Comparison of ENCODE assay signal across 17 mouse cellular contexts in genomic region chr12:116952452-116953205, GRCm38 (mm10).
DNase-seq lines count a peak whose midpoint lies in the region; ATAC-seq and TF ChIP-seq lines count a peak whose summit lies in the region.
"Had no signal": no experiment of that assay in that cellular context is flagged by ENCODE, and none has a peak within 500 bp of the region (broad histone marks: within the 10 kb centered on the region; RNA-seq: fewer than 3 reads in every experiment).

No protein-coding gene starts in this region.

- no peak overlapping the region for H3K4me3 ChIP-seq in hindbrain, embryonic 11.5 days (ENCODE audit: low read depth, low read length)
- no peak overlapping the region for H3K4me3 ChIP-seq in hindbrain, embryonic 10.5 days
- no peak overlapping the region for H3K4me3 ChIP-seq in forebrain, postnatal 0 days (ENCODE audit: low read depth, low read length)
- H3K4me3 ChIP-seq in midbrain, postnatal 0 days (ENCODE audit: low read depth, low read length) = no peak overlapping the region
- no peak overlapping the region for H3K4me3 ChIP-seq in thymus, adult 2 months (ENCODE audit: control insufficient read depth, insufficient read depth, low read length)
- H3K4me3 ChIP-seq: megakaryocyte, embryonic 14.5 days had no signal

- H3K4me1 ChIP-seq in hindbrain, embryonic 11.5 days (replicated peaks; ENCODE audit: control insufficient read depth, insufficient read depth, low read length) = no peaks in the 10 kb centered on the region
- H3K4me1 ChIP-seq in hindbrain, embryonic 10.5 days (replicated peaks) = peaks cover 12% of the 10 kb centered on the region; the same call in 1 of the 2 replicates
- H3K4me1 ChIP-seq in forebrain, postnatal 0 days (ENCODE audit: insufficient read depth) = no peaks in the 10 kb centered on the region
- no peaks in the 10 kb centered on the region for H3K4me1 ChIP-seq in midbrain, postnatal 0 days (ENCODE audit: insufficient read depth, low read length)
- no peaks in the 10 kb centered on the region for H3K4me1 ChIP-seq in thymus, adult 2 months (replicated peaks; ENCODE audit: control insufficient read depth, insufficient read depth, low read length)
- H3K4me1 ChIP-seq: megakaryocyte, embryonic 14.5 days had no signal

- TF ChIP-seq CTCF in forebrain, postnatal 0 days (IDR thresholded peaks at IDR 0.05; ENCODE audit: low read depth) = peak; percentile 41; the same call in 1 of the 2 replicates
- TF ChIP-seq CTCF in midbrain, postnatal 0 days (IDR thresholded peaks at IDR 0.05) = peak; percentile 58
- no peak for TF ChIP-seq CTCF in thymus, adult 2 months (IDR thresholded peaks at IDR 0.05; ENCODE audit: borderline replicate concordance, control insufficient read depth, extremely low read depth, insufficient read depth, low read length, poor library complexity)

- H3K9me3 ChIP-seq in hindbrain, embryonic 11.5 days (ENCODE audit: control insufficient read depth, low read length) = no peaks in the 10 kb centered on the region
- no peaks in the 10 kb centered on the region for H3K9me3 ChIP-seq in hindbrain, embryonic 10.5 days
- H3K9me3 ChIP-seq in forebrain, postnatal 0 days (ENCODE audit: low read length) = no peaks in the 10 kb centered on the region
- H3K9me3 ChIP-seq in midbrain, postnatal 0 days (ENCODE audit: low read length) = no peaks in the 10 kb centered on the region

- no peaks in the 10 kb centered on the region for H3K27me3 ChIP-seq in hindbrain, embryonic 11.5 days (ENCODE audit: control insufficient read depth, insufficient read depth, low read length)
- no peaks in the 10 kb centered on the region for H3K27me3 ChIP-seq in hindbrain, embryonic 10.5 days (ENCODE audit: insufficient read depth, poor library complexity, severe bottlenecking)
- H3K27me3 ChIP-seq in forebrain, postnatal 0 days (ENCODE audit: insufficient read depth, low read length) = no peaks in the 10 kb centered on the region
- H3K27me3 ChIP-seq in midbrain, postnatal 0 days (ENCODE audit: insufficient read depth, low read length) = no peaks in the 10 kb centered on the region
- H3K27me3 ChIP-seq in thymus, adult 2 months (ENCODE audit: control insufficient read depth, insufficient read depth, low read length) = no peaks in the 10 kb centered on the region
- H3K27me3 ChIP-seq: megakaryocyte, embryonic 14.5 days had no signal

- no peak overlapping the region for H3K27ac ChIP-seq in hindbrain, embryonic 11.5 days (ENCODE audit: low read depth, low read length)
- no peak overlapping the region for H3K27ac ChIP-seq in hindbrain, embryonic 10.5 days
- H3K27ac ChIP-seq in forebrain, postnatal 0 days (ENCODE audit: low read depth, low read length) = no peak overlapping the region
- H3K27ac ChIP-seq in midbrain, postnatal 0 days (ENCODE audit: low read depth, low read length) = peak overlapping the region; percentile 27
- no peak overlapping the region for H3K27ac ChIP-seq in thymus, adult 2 months (ENCODE audit: control insufficient read depth, insufficient read depth, low read length)

- H3K36me3 ChIP-seq in hindbrain, embryonic 11.5 days (ENCODE audit: control insufficient read depth, insufficient read depth, low read length) = no peaks in the 10 kb centered on the region
- H3K36me3 ChIP-seq in hindbrain, embryonic 10.5 days = no peaks in the 10 kb centered on the region
- H3K36me3 ChIP-seq in forebrain, postnatal 0 days (ENCODE audit: insufficient read depth) = no peaks in the 10 kb centered on the region
- no peaks in the 10 kb centered on the region for H3K36me3 ChIP-seq in midbrain, postnatal 0 days (ENCODE audit: insufficient read depth, low read length)
- H3K36me3 ChIP-seq in thymus, adult 2 months (ENCODE audit: control insufficient read depth, insufficient read depth, low read length) = no peaks in the 10 kb centered on the region

- H3K9ac ChIP-seq in hindbrain, embryonic 11.5 days (ENCODE audit: low read depth, low read length) = no peak overlapping the region
- H3K9ac ChIP-seq in forebrain, postnatal 0 days = no peak overlapping the region
- no peak overlapping the region for H3K9ac ChIP-seq in midbrain, postnatal 0 days (replicated peaks; ENCODE audit: low read length, poor library complexity, severe bottlenecking)

- H3K4me2 ChIP-seq in hindbrain, embryonic 11.5 days (replicated peaks; ENCODE audit: low read depth, low read length) = no peak overlapping the region
- H3K4me2 ChIP-seq in forebrain, postnatal 0 days (ENCODE audit: low read depth) = no peak overlapping the region
- no peak overlapping the region for H3K4me2 ChIP-seq in midbrain, postnatal 0 days (ENCODE audit: low read depth, low read length, poor library complexity, severe bottlenecking)

- DNase-seq in hindbrain, embryonic 11.5 days (ENCODE audit: low spot score) = no peak
- no peak for DNase-seq in hindbrain, embryonic 10.5 days (ENCODE audit: low spot score)
- DNase-seq in Muller cell, postnatal 12 days (ENCODE audit: inconsistent ontology term) = peak; percentile 23
- no peak for DNase-seq in forebrain, postnatal 0 days
- peak; percentile 46 for DNase-seq in midbrain, postnatal 0 days (ENCODE audit: low spot score)
- DNase-seq in right cerebral cortex, postnatal 10 days (ENCODE audit: low spot score in 2 of 2) = no peak
- no peak for DNase-seq in thymus, adult 2 months
- DNase-seq: adrenal gland, postnatal 36 days; B cell, adult 2 months; cerebellum, adult 9-11 months; embryo, embryonic 11 days; gastrocnemius, postnatal 25 days; heart, postnatal 14 days; kidney, adult 9 months; kidney, postnatal 4 days; lung, postnatal 10 days had no signal

- WGBS in hindbrain, embryonic 11.5 days = 77% methylated on average over 13 of the region's 13 CpGs
- 80% methylated on average over 13 of the region's 13 CpGs for WGBS in hindbrain, embryonic 10.5 days
- 66% methylated on average over 13 of the region's 13 CpGs for WGBS in forebrain, postnatal 0 days
- 52% methylated on average over 13 of the region's 13 CpGs for WGBS in midbrain, postnatal 0 days
- WGBS in thymus, adult 2 months = 90% methylated on average over 13 of the region's 13 CpGs

- no peak for TF ChIP-seq POLR2A in thymus, adult 2 months (IDR thresholded peaks at IDR 0.05; ENCODE audit: control insufficient read depth, extremely low read depth, insufficient read depth, low read length, poor library complexity)

- ATAC-seq in hindbrain, embryonic 11.5 days (ENCODE audit: low FRiP score) = peak; percentile 29; the same call in 1 of the 2 replicates
- ATAC-seq in forebrain, postnatal 0 days = peak; percentile 83
- peak; percentile 84 for ATAC-seq in midbrain, postnatal 0 days (ENCODE audit: low FRiP score)

Comparison
In these comparisons a context has a peak if more than half of its experiments do, and no peak if none do; other contexts are left out.
1. ATAC-seq: peak in every context shown above with its lines; median percentile 84 in midbrain, postnatal 0 days; 83 in forebrain, postnatal 0 days; 29 in hindbrain, embryonic 11.5 days.
2. DNase-seq: peak in Muller cell, postnatal 12 days (single experiment) and midbrain, postnatal 0 days (single experiment); none in hindbrain, embryonic 11.5 days (single experiment), hindbrain, embryonic 10.5 days (single experiment), forebrain, postnatal 0 days (single experiment), right cerebral cortex, postnatal 10 days (0 of 2) and thymus, adult 2 months (single experiment).